Mouse (Mus musculus): ENCODE measurements around the gene Erp27.

Gene Erp27

DNA sequence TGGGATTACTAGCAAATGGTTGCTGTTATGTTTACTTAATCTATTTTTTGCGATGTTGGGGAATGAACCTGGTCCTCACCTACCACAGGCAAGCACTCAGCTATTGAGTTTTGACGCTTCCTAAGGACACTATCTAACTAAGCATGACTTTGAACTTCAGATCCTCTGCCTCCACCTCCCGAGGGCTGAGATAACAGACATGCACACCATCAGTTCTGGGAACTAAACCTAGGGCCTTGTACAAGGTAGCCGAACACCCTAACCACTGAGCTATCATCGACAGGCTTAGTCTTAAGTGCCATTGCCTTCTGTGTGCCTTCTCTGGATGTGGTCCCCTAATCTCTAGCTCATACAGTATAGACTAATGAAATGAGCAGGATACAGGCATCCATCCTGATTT lies 56.6 kb downstream of the Erp27 start:
- no peak for DNase-seq (ENCODE audit: low spot score in 2 of 2)

DNA sequence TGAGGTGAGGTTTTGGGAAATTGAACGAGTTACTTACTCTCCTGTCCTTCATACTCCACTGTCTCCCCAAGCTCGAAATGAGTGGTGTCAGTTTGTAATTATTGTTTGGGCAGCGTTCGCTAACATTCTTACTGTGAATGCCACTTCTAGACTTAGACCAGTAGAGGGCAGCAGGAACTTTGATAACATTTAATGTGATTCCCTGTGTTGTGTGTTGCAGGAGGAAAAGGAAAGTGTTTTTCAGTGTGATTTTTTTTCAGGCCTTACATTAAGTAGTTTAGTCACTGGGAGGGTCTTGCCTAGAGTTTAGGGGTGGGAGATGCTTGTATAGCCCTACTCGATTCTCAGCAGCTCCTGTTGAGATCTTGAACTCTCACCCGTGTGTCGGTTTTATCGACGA lies 61.0 kb downstream of the Erp27 start:
- no peak for DNase-seq (ENCODE audit: low spot score in 2 of 2)

DNA sequence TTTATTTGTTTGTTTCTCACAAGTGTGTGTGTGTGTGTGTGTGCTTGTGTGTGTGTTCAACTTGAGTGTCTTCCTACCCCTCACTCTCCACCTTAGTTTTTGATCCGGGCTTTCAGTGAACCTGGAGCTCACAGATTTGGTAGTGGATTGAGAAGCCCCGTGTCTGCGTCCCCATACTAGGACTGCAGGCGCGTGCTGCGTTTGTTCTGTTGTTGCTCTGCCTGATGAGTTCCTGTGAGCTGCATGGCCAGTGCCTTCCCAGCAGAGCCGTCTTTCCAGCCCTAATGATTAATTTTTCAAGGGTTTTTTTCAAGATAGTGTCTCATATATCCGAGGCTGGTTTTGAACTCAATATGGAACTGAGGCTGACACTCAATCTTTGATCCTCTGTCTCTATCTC lies 63.6 kb downstream of the Erp27 start:
- DNase-seq (ENCODE audit: low spot score in 2 of 2) = no peak

DNA sequence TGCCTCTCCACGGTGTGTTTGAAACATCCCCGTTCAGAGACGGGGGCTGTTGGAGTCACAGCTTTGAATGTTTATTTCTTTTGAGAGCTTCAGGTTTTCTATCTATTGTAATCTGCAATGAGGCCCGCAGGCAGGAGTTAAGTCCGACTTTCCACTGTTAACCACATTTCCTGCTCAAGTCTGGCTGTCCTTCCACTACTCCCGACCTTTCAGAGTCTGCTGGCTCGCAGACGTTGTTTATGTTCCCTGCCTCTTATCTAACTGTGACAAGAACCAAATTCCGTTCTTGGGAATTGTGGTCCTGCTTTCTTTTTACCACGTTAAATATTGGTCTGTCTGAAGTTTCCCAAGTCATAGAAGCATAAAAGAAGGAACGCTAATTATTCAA lies 64.1 kb downstream of the Erp27 start:
- DNase-seq (ENCODE audit: low spot score in 2 of 2) = no peak

Data from spleen, postnatal 14 days (tissue).